Mouse (Mus musculus): ENCODE results near the gene Cycs.

GRCm38 (mm10) chr6:50593334-50593845 is 27.1 kb upstream of the Cycs start:
- TF ChIP-seq GATA1 (IDR thresholded peaks at IDR 0.05; ENCODE audit: borderline replicate concordance, low read length) (no peak), FLI1 (IDR thresholded peaks at IDR 0.05; ENCODE audit: low read length) (no peak)
